Mouse (Mus musculus) urinary bladder, postnatal 0 days (tissue): ENCODE results near the gene Gm3642. TPM values are rescaled to one million over a fixed set of nuclear protein-coding genes. Genes with fewer than 3 reads are reported as not detected.

Experiments
- polyA plus RNA-seq: library from polyadenylated mRNA; unstranded; fragments of >200 nt; fragmentation: Nextera tagmentation; extraction: Ambion mirVana; gene quantifications from 2 replicates; pipeline ENCODE4 v1.2.1, GENCODE M21; 2015

Gm3642 gene
- not detected in 2 replicates for polyA plus RNA-seq

GRCm38 (mm10) chr14:6840211-6840610 lies at the start of gene Gm3642:
Gene Gm3642, minus strand, starts transcription at chr14:6840311.

GRCm38 (mm10) chr14:6889521-6890012 lies 49.5 kb upstream of the Gm3642 start, which contains the start of gene Gm3667:
Gene Gm3667, minus strand, starts transcription at chr14:6889962.

Other genes with a start within 250 kb of the Gm3642 start
- gene Gm3629, start 249.7 kb downstream of the Gm3642 start, polyA plus RNA-seq, result 0.19 and 0.30 TPM in 2 replicates
- not detected in 2 replicates for gene Gm3460, start 217.9 kb downstream of the Gm3642 start, polyA plus RNA-seq
- gene Gm10251, start 156.1 kb downstream of the Gm3642 start, polyA plus RNA-seq, result not detected in 2 replicates
- gene Gm8050, start 120.1 kb downstream of the Gm3642 start, polyA plus RNA-seq, result not detected in 2 replicates
- gene Gm3636, start 98.0 kb downstream of the Gm3642 start, polyA plus RNA-seq, result 2.6 and 3.8 TPM in 2 replicates
- gene Gm8362, start 65.9 kb downstream of the Gm3642 start, polyA plus RNA-seq, result not detected in 2 replicates
- 1.7 and 2.0 TPM in 2 replicates for gene Gm3667, start 49.7 kb upstream of the Gm3642 start, polyA plus RNA-seq
- gene Gm6356, start 133.5 kb upstream of the Gm3642 start, polyA plus RNA-seq, result not detected in 2 replicates
- 0.23 TPM in 1 of 2 replicates, not detected in the other for gene Gm10406, start 187.1 kb upstream of the Gm3642 start, polyA plus RNA-seq
- gene Gm3685, start 204.7 kb upstream of the Gm3642 start, polyA plus RNA-seq, result not detected in 2 replicates